Mouse (Mus musculus) kidney, adult 10 weeks (tissue): ENCODE data around the gene Nde1. TPM values are rescaled to one million over a fixed set of nuclear protein-coding genes. Genes with fewer than 3 reads are reported as not detected.

ENCODE experiments used
- polyA plus RNA-seq: library from polyadenylated mRNA; stranded (reverse); fragments of 350-450 nt; fragmentation: Illumina TruSeq; extraction: RNeasy Lipid Tissue Mini Kit (QIAGEN cat#74804); gene quantifications from one replicate; pipeline ENCODE4 v1.2.3, GENCODE M21; 2014; ENCODE audit warnings: low read depth, low replicate concordance

The Nde1 gene
- polyA plus RNA-seq = 11.4 TPM

DNA sequence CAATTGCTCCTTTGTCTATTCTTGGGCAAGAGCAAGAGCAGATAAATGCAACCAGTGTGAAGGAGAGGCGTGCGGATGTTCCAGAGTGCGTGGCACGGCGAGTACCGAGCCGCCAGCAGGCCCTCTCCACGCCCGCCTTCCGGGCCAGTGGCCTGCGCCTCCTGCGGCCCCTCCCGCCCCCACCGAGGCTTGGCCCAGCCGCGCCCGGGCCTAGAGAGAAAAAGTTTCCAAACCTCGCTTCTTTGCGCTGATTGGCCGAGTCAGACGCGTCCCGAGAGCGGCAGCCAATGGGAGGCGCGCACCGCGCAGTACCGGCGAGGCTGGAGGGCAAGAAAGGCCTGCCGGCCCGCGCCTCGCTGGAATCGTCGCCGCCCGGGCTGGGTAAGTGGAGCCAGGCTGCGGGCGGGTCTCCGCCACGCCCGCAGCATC is at the start of gene Nde1, which contains the start of gene Marf1:
Nde1 (plus strand) TSS at position 288 of the 429 bp plus-strand sequence.
Marf1 (minus strand) TSS at position 364 of the 429 bp plus-strand sequence.

Other genes starting within 250 kb of the Nde1 start
- not detected for gene 2900011O08Rik, start 176.7 kb upstream of the Nde1 start, polyA plus RNA-seq
- 0.40 TPM for gene Ifitm7, start 176.4 kb upstream of the Nde1 start, polyA plus RNA-seq
- 32.8 TPM for gene Marf1, start 76 bp downstream of the Nde1 start, polyA plus RNA-seq
- gene Myh11, start 128.1 kb downstream of the Nde1 start, polyA plus RNA-seq = 4.9 TPM
- 69.9 TPM for gene Fopnl, start 154.1 kb downstream of the Nde1 start, polyA plus RNA-seq
- 5.1 TPM for gene Abcc1, start 198.3 kb downstream of the Nde1 start, polyA plus RNA-seq